ENCODE assay signal across 22 mouse cellular contexts in genomic region chr3:37667736-37668135, GRCm38 (mm10). TPM values are rescaled to one million over a fixed set of nuclear protein-coding genes. Genes with fewer than 3 reads are reported as not detected.
DNase-seq lines count a peak whose midpoint lies in the region; ATAC-seq and TF ChIP-seq lines count a peak whose summit lies in the region.
"Had no signal": no experiment of that assay in that cellular context is flagged by ENCODE, and none has a peak within 500 bp of the region (broad histone marks: within the 10 kb centered on the region; RNA-seq: fewer than 3 reads in every experiment).

No protein-coding gene starts in this region.

- intact Hi-C loops in gastrocnemius, adult 2 months (cut with DNase I) = no loop called here

- H3K36me3 ChIP-seq in forebrain, embryonic 11.5 days (ENCODE audit: control insufficient read depth, insufficient read depth, low read length) = no peaks in the 10 kb centered on the region
- H3K36me3 ChIP-seq in forebrain, embryonic 15.5 days = no peaks in the 10 kb centered on the region
- H3K36me3 ChIP-seq in lung, embryonic 14.5 days (ENCODE audit: insufficient read depth) = no peaks in the 10 kb centered on the region
- 0 out of 2 replicates have a peak, but pooled peaks cover 2% of the 10 kb centered on the region for H3K36me3 ChIP-seq in ES-E14 (ENCODE audit: control insufficient read depth, insufficient read depth, low read length, poor library complexity, severe bottlenecking)
- no peaks in the 10 kb centered on the region for H3K36me3 ChIP-seq in intestine, postnatal 0 days (ENCODE audit: control insufficient read depth, insufficient read depth)
- H3K36me3 ChIP-seq: hindbrain, embryonic 12.5 days; lung, embryonic 15.5 days had no signal

- in situ Hi-C loops in ES-E14 (cut with MboI; ENCODE audit: low sequenced_read_pairs in 2 of 2, unreplicated experiment in 2 of 2) = no loop called here

- H3K4me2 ChIP-seq in forebrain, embryonic 11.5 days (ENCODE audit: low read depth, low read length, severe bottlenecking) = no peak overlapping the region
- no peak overlapping the region for H3K4me2 ChIP-seq in forebrain, embryonic 15.5 days (replicated peaks)
- no peak overlapping the region for H3K4me2 ChIP-seq in lung, embryonic 14.5 days
- no peak overlapping the region for H3K4me2 ChIP-seq in intestine, postnatal 0 days (replicated peaks; ENCODE audit: low read depth)
- H3K4me2 ChIP-seq: hindbrain, embryonic 12.5 days; liver, embryonic 11.5 days; lung, embryonic 15.5 days had no signal

- H3K9me3 ChIP-seq in forebrain, embryonic 11.5 days (ENCODE audit: control insufficient read depth, low read length) = peaks cover 14% of the 10 kb centered on the region
- H3K9me3 ChIP-seq in forebrain, embryonic 15.5 days = peaks cover 6% of the 10 kb centered on the region; the same call in 1 of the 2 replicates
- peaks cover 16% of the 10 kb centered on the region for H3K9me3 ChIP-seq in lung, embryonic 14.5 days (ENCODE audit: low read depth, low read length)
- no peaks in the 10 kb centered on the region for H3K9me3 ChIP-seq in ES-E14 (ENCODE audit: control insufficient read depth, insufficient read depth, low read depth, low read length)
- H3K9me3 ChIP-seq in intestine, postnatal 0 days (ENCODE audit: control insufficient read depth) = no peaks in the 10 kb centered on the region

- no peak for ATAC-seq in forebrain, embryonic 11.5 days (replicated peaks; ENCODE audit: low FRiP score)
- no peak for ATAC-seq in forebrain, embryonic 15.5 days (replicated peaks)
- ATAC-seq in lung, embryonic 14.5 days (ENCODE audit: insufficient read depth) = no peak
- ATAC-seq in intestine, postnatal 0 days = no peak
- ATAC-seq: Patski had no signal

- H3K27me3 ChIP-seq in forebrain, embryonic 11.5 days (ENCODE audit: control insufficient read depth, insufficient read depth, low read length) = no peaks in the 10 kb centered on the region
- H3K27me3 ChIP-seq in forebrain, embryonic 15.5 days = no peaks in the 10 kb centered on the region
- H3K27me3 ChIP-seq in lung, embryonic 14.5 days (ENCODE audit: insufficient read depth, low read length) = peaks cover 2% of the 10 kb centered on the region; the same call in 1 of the 2 replicates
- H3K27me3 ChIP-seq in intestine, postnatal 0 days (replicated peaks; ENCODE audit: control insufficient read depth, insufficient read depth, low read length) = 0 out of 2 replicates have a peak, but pooled peaks cover 7% of the 10 kb centered on the region
- H3K27me3 ChIP-seq: CH12.LX; megakaryocyte, embryonic 14.5 days; Patski had no signal

- H3K27ac ChIP-seq in forebrain, embryonic 11.5 days (ENCODE audit: low read depth, low read length) = 0 out of 2 replicates have a peak overlapping the region, but pooled peaks have one; percentile 7
- H3K27ac ChIP-seq in forebrain, embryonic 15.5 days (replicated peaks) = no peak overlapping the region
- peak overlapping the region; percentile 20; the same call in 1 of the 2 replicates for H3K27ac ChIP-seq in lung, embryonic 14.5 days (ENCODE audit: low read depth)
- no peak overlapping the region for H3K27ac ChIP-seq in ES-E14 (ENCODE audit: insufficient read depth, low read depth, low read length, poor library complexity, severe bottlenecking)
- no peak overlapping the region for H3K27ac ChIP-seq in intestine, postnatal 0 days (ENCODE audit: low read depth, low read length)
- no peak overlapping the region for H3K27ac ChIP-seq in gastrocnemius, adult 2 months
- H3K27ac ChIP-seq: hindbrain, embryonic 12.5 days; limb, embryonic 10.5 days; lung, embryonic 15.5 days had no signal

- H3K9ac ChIP-seq in forebrain, embryonic 11.5 days (ENCODE audit: low read length) = no peak overlapping the region
- H3K9ac ChIP-seq in forebrain, embryonic 15.5 days (replicated peaks) = no peak overlapping the region
- H3K9ac ChIP-seq in lung, embryonic 14.5 days = no peak overlapping the region
- no peak overlapping the region for H3K9ac ChIP-seq in ES-E14 (ENCODE audit: insufficient read depth, low read depth, low read length, poor library complexity, severe bottlenecking)
- no peak overlapping the region for H3K9ac ChIP-seq in intestine, postnatal 0 days (ENCODE audit: low read depth, low read length)
- H3K9ac ChIP-seq: hindbrain, embryonic 12.5 days; lung, embryonic 15.5 days had no signal

- no peak overlapping the region for H3K4me3 ChIP-seq in forebrain, embryonic 11.5 days (ENCODE audit: low read depth, low read length)
- no peak overlapping the region for H3K4me3 ChIP-seq in forebrain, embryonic 15.5 days
- H3K4me3 ChIP-seq in lung, embryonic 14.5 days (ENCODE audit: low read depth, low read length) = no peak overlapping the region
- H3K4me3 ChIP-seq in ES-E14 (ENCODE audit: insufficient read depth in 1 of 2, low read depth in 1 of 2, low read length in 2 of 2, poor library complexity in 1 of 2, severe bottlenecking in 1 of 2) = no peak overlapping the region
- no peak overlapping the region for H3K4me3 ChIP-seq in intestine, postnatal 0 days (ENCODE audit: low read depth, low read length)
- no peak overlapping the region for H3K4me3 ChIP-seq in gastrocnemius, adult 2 months
- H3K4me3 ChIP-seq: hindbrain, embryonic 12.5 days; limb, embryonic 10.5 days; lung, embryonic 15.5 days; megakaryocyte, embryonic 14.5 days had no signal

- no peak for DNase-seq in forebrain, embryonic 11.5 days (ENCODE audit: low spot score)
- peak; percentile 32 for DNase-seq in lung, embryonic 14.5 days
- DNase-seq in lung, postnatal 36 days = no peak
- DNase-seq in ES-E14 (ENCODE audit: low read depth, low spot score) = peak; percentile 52
- no peak for DNase-seq in gastrocnemius, adult 2 months
- no peak for DNase-seq in left cerebral cortex, adult 18-20 months (ENCODE audit: low spot score in 2 of 2)
- DNase-seq: adrenal gland, postnatal 36 days; cerebellum, adult 8-10 months; gastrocnemius, postnatal 14 days; layer of hippocampus, postnatal 36 days; right cerebral cortex, postnatal 4 days; thymus, adult 18-20 months had no signal

- 32% methylated on average over 7 of the region's 7 CpGs for WGBS in forebrain, embryonic 11.5 days
- WGBS in forebrain, embryonic 15.5 days = 35% methylated on average over 7 of the region's 7 CpGs
- WGBS in lung, embryonic 14.5 days = 27% methylated on average over 7 of the region's 7 CpGs
- 32% methylated on average over 7 of the region's 7 CpGs for WGBS in intestine, postnatal 0 days

- H3K4me1 ChIP-seq in forebrain, embryonic 11.5 days (replicated peaks; ENCODE audit: control insufficient read depth, insufficient read depth, low read length) = peaks cover 7% of the 10 kb centered on the region; the same call in 1 of the 2 replicates
- peaks cover 6% of the 10 kb centered on the region; the same call in 1 of the 2 replicates for H3K4me1 ChIP-seq in forebrain, embryonic 15.5 days
- H3K4me1 ChIP-seq in lung, embryonic 14.5 days (ENCODE audit: insufficient read depth) = peaks cover 18% of the 10 kb centered on the region
- H3K4me1 ChIP-seq in ES-E14 (ENCODE audit: control insufficient read depth in 2 of 2, insufficient read depth in 2 of 2, low read length in 2 of 2, poor library complexity in 1 of 2) = peaks cover 7 to 11% of the 10 kb centered on the region in 2 experiments; a peak in 3 of 4 replicates
- peaks cover 6% of the 10 kb centered on the region; the same call in 1 of the 2 replicates for H3K4me1 ChIP-seq in intestine, postnatal 0 days (replicated peaks; ENCODE audit: control insufficient read depth, insufficient read depth, low read length)

- TF ChIP-seq CTCF in lung, embryonic 14.5 days (IDR thresholded peaks at IDR 0.05; ENCODE audit: low read depth) = 0 out of 2 replicates have a peak, but pooled peaks have one; percentile 16
- 0 out of 2 replicates have a peak, but pooled peaks have one; percentile 8 for TF ChIP-seq CTCF in intestine, postnatal 0 days (IDR thresholded peaks at IDR 0.05; ENCODE audit: low read depth)
- no peak for TF ChIP-seq CTCF in gastrocnemius, adult 2 months (IDR thresholded peaks at IDR 0.05)

TF ChIP-seq in ES-E14, 5 proteins besides CTCF, POLR2A, EP300 and RAD21:
- TF ChIP-seq CHD2 (IDR thresholded peaks at IDR 0.05; ENCODE audit: low read depth, low read length) (no peak), MAFK (IDR thresholded peaks at IDR 0.05; ENCODE audit: insufficient read depth, low read depth, low read length) (no peak), ZNF384 (IDR thresholded peaks at IDR 0.05; ENCODE audit: low read depth, low read length) (0 out of 2 replicates have a peak, but pooled peaks have one; percentile 36)

RNA-seq across cellular contexts. Expression of gene Spry1, which starts 28.0 kb away (rescaled TPM):
- polyA plus RNA-seq in forebrain, embryonic 11.5 days (2014; fragmentation: Nextera tagmentation; extraction: Ambion mirVana) = 20.9 and 24.4 TPM in 2 replicates
- polyA plus RNA-seq in forebrain, embryonic 15.5 days (2015; fragmentation: Nextera tagmentation; extraction: Ambion mirVana) = 4.3 and 5.6 TPM in 2 replicates
- polyA plus RNA-seq in lung, embryonic 14.5 days (2014; fragmentation: Nextera tagmentation; extraction: Ambion mirVana) = 15.6 and 17.8 TPM in 2 replicates
- total RNA-seq in ES-E14 (2012; rRNA removed) = 7.1 and 9.8 TPM in 2 replicates
- polyA plus RNA-seq in intestine, postnatal 0 days (2015; fragmentation: Nextera tagmentation; extraction: Ambion mirVana) = 7.9 and 9.2 TPM in 2 replicates
- total RNA-seq in gastrocnemius, adult 2 months (2021) = 10 to 100 TPM; 12.3 to 21.8 TPM
- total RNA-seq in left cerebral cortex, adult 18-20 months (2021) = 1 to 10 TPM; 8.2 to 9.6 TPM
- total RNA-seq: CH12.LX had no signal

RNA-seq across cellular contexts. Expression of gene Gm5148, which starts 56.6 kb away (rescaled TPM):
- 3.6 and 4.8 TPM in 2 replicates for polyA plus RNA-seq in forebrain, embryonic 11.5 days (2014; fragmentation: Nextera tagmentation; extraction: Ambion mirVana)
- 5.7 and 6.1 TPM in 2 replicates for polyA plus RNA-seq in forebrain, embryonic 15.5 days (2015; fragmentation: Nextera tagmentation; extraction: Ambion mirVana)
- 6.6 and 6.7 TPM in 2 replicates for polyA plus RNA-seq in lung, embryonic 14.5 days (2014; fragmentation: Nextera tagmentation; extraction: Ambion mirVana)
- total RNA-seq in ES-E14 (2012; rRNA removed) = 68.4 and 69.6 TPM in 2 replicates
- polyA plus RNA-seq in intestine, postnatal 0 days (2015; fragmentation: Nextera tagmentation; extraction: Ambion mirVana) = 4.5 and 5.7 TPM in 2 replicates
- total RNA-seq in gastrocnemius, adult 2 months (2021) = under 1 TPM in 1 of 2 experiments, not detected in 1; 0.25 TPM
- total RNA-seq in left cerebral cortex, adult 18-20 months (2021) = 1 to 10 TPM; 3.2 to 3.9 TPM
- total RNA-seq: heart, adult 8-10 months had no signal

Comparison
In these comparisons a context has a peak if more than half of its experiments do, and no peak if none do; other contexts are left out.
1. DNase-seq: peak in lung, embryonic 14.5 days (single experiment) and ES-E14 (single experiment); none in forebrain, embryonic 11.5 days (single experiment), lung, postnatal 36 days (single experiment), gastrocnemius, adult 2 months (single experiment) and left cerebral cortex, adult 18-20 months (0 of 2).
2. H3K27ac ChIP-seq: peak in forebrain, embryonic 11.5 days (single experiment) and lung, embryonic 14.5 days (single experiment); none in forebrain, embryonic 15.5 days (single experiment), ES-E14 (single experiment), intestine, postnatal 0 days (single experiment) and gastrocnemius, adult 2 months (single experiment).